8 mouse cellular contexts compared by ENCODE assay signal in genomic region chr1:55383114-55383773, GRCm38 (mm10). TPM values are rescaled to one million over a fixed set of nuclear protein-coding genes. Genes with fewer than 3 reads are reported as not detected.
DNase-seq lines count a peak whose midpoint lies in the region; ATAC-seq and TF ChIP-seq lines count a peak whose summit lies in the region.

No protein-coding gene starts in this region.

- no peak overlapping the region for H3K4me2 ChIP-seq in limb, embryonic 14.5 days (replicated peaks; ENCODE audit: low read depth, low read length, severe bottlenecking)
- peak overlapping the region; percentile 18 for H3K4me2 ChIP-seq in myocyte (ENCODE audit: low read depth)

- H3K9me3 ChIP-seq in limb, embryonic 14.5 days (ENCODE audit: control insufficient read depth, low read length): no peaks in the 10 kb centered on the region

- TF ChIP-seq POLR2A in limb, embryonic 14.5 days (IDR thresholded peaks at IDR 0.05; ENCODE audit: borderline replicate concordance, extremely low read depth, insufficient read depth, insufficient read length): no peak
- TF ChIP-seq POLR2A in myocyte (IDR thresholded peaks at IDR 0.05; ENCODE audit: insufficient read length, low read depth): no peak

- H3K27ac ChIP-seq in limb, embryonic 14.5 days (replicated peaks; ENCODE audit: low read depth, low read length): no peak overlapping the region

- no peaks in the 10 kb centered on the region for H3K4me1 ChIP-seq in limb, embryonic 14.5 days (ENCODE audit: control insufficient read depth, insufficient read depth, low read length)

- no peaks in the 10 kb centered on the region for H3K27me3 ChIP-seq in limb, embryonic 14.5 days (ENCODE audit: control insufficient read depth, insufficient read depth, low read length)
- H3K27me3 ChIP-seq in myocyte (ENCODE audit: control insufficient read depth, insufficient read depth, insufficient read length): no peaks in the 10 kb centered on the region

- no peak overlapping the region for H3K9ac ChIP-seq in limb, embryonic 14.5 days (ENCODE audit: low read depth, low read length, severe bottlenecking)

- H3K4me3 ChIP-seq in limb, embryonic 14.5 days (replicated peaks; ENCODE audit: low read length): no peak overlapping the region
- H3K4me3 ChIP-seq in myocyte: no peak overlapping the region

- no peaks in the 10 kb centered on the region for H3K79me2 ChIP-seq in myocyte (ENCODE audit: control insufficient read depth, insufficient read depth)

- intact Hi-C loops in gastrocnemius, postnatal 36 days (cut with DNase I): loop anchor here (2.0 kb wide), 1 partner anchor 144 kb away; no protein-coding TSS in a partner anchor

- WGBS in limb, embryonic 14.5 days: 14% methylated on average over 9 of the region's 9 CpGs

- DNase-seq in 3T3-L1 (ENCODE audit: low read depth, low spot score): peak; percentile 87
- peak; percentile 77 to 93 for DNase-seq in adrenal gland, adult (ENCODE audit: inconsistent age in 2 of 2, low spot score in 1 of 2)
- DNase-seq in embryo, embryonic 10.5 days (ENCODE audit: low spot score): peak; percentile 90
- peak; percentile 69 to 74 for DNase-seq in gastrocnemius, postnatal 36 days
- DNase-seq in kidney, adult 18-20 months: peak; percentile 82
- peak; percentile 68 for DNase-seq in limb, embryonic 14.5 days (ENCODE audit: low spot score)
- DNase-seq in spleen, postnatal 4 days (ENCODE audit: low spot score in 2 of 2): peak; percentile 67 to 88

- H3ac ChIP-seq in myocyte (ENCODE audit: control insufficient read depth, insufficient read length): no peak overlapping the region

- peak; percentile 78; the same call in 1 of the 2 replicates for ATAC-seq in limb, embryonic 14.5 days (ENCODE audit: low FRiP score, low read depth)

- H3K36me3 ChIP-seq in limb, embryonic 14.5 days (ENCODE audit: control insufficient read depth, insufficient read depth, low read length): no peaks in the 10 kb centered on the region
- H3K36me3 ChIP-seq in myocyte (ENCODE audit: control insufficient read depth, insufficient read depth): no peaks in the 10 kb centered on the region

TF ChIP-seq in myocyte, 11 proteins besides CTCF, POLR2A, EP300 and RAD21:
- no peak for TF ChIP-seq CEBPB (IDR thresholded peaks at IDR 0.05; ENCODE audit: insufficient read depth, poor library complexity, severe bottlenecking)
- TF ChIP-seq MYOD1 (IDR thresholded peaks at IDR 0.05; ENCODE audit: control insufficient read depth in 1 of 3, insufficient read length in 2 of 3, low read depth in 2 of 3): no peak
- no peak for TF ChIP-seq POLR2AphosphoS2 (IDR thresholded peaks at IDR 0.05; ENCODE audit: insufficient read length, low read depth)
- no peak for TF ChIP-seq TCF3 (IDR thresholded peaks at IDR 0.05; ENCODE audit: insufficient read length, low read depth)
- TF ChIP-seq TCF12 (IDR thresholded peaks at IDR 0.05; ENCODE audit: insufficient read depth, poor library complexity, severe bottlenecking): no peak
- no peak for TF ChIP-seq REST (IDR thresholded peaks at IDR 0.05; ENCODE audit: insufficient read depth, insufficient read length)
- TF ChIP-seq E2F4 (IDR thresholded peaks at IDR 0.05; ENCODE audit: insufficient read depth): no peak
- TF ChIP-seq USF1 (IDR thresholded peaks at IDR 0.05; ENCODE audit: low read depth): no peak
TF ChIP-seq in myocyte: peak in this region for 0.

RNA-seq across cellular contexts. Expression of gene Boll, which starts 20.0 kb away (rescaled TPM):
- not detected for total RNA-seq in gastrocnemius, postnatal 36 days (2021)
- polyA plus RNA-seq in limb, embryonic 14.5 days (2012; rRNA removed): 0.23 and 0.24 TPM in 2 replicates
- polyA plus RNA-seq in limb, embryonic 14.5 days (2014; fragmentation: Nextera tagmentation; extraction: Ambion mirVana): 0.22 and 0.99 TPM in 2 replicates
- not detected for polyA plus RNA-seq in myocyte (2012; fragmentation: generic; extraction: Trizol)

RNA-seq across cellular contexts. Expression of gene Plcl1, which starts 22.5 kb away (rescaled TPM):
- 1 to 10 TPM; 2.9 to 4.1 TPM for total RNA-seq in gastrocnemius, postnatal 36 days (2021)
- polyA plus RNA-seq in limb, embryonic 14.5 days (2012; rRNA removed): 2.0 and 2.3 TPM in 2 replicates
- 1.8 and 2.8 TPM in 2 replicates for polyA plus RNA-seq in limb, embryonic 14.5 days (2014; fragmentation: Nextera tagmentation; extraction: Ambion mirVana)
- 1.00 TPM for polyA plus RNA-seq in myocyte (2012; fragmentation: generic; extraction: Trizol)
